Mouse (Mus musculus): ENCODE results near the gene Stat2. TPM values are rescaled to one million over a fixed set of nuclear protein-coding genes. Genes with fewer than 3 reads are reported as not detected.
A peak's percentile ranks its signal among the peaks of the same experiment; 100 is the strongest.
"Not testable (repeated sequence)": the region's sequence is repeated elsewhere in the genome, so short reads cannot be mapped to it uniquely, and the experiment has no call there.

The Stat2 gene
- polyA plus RNA-seq, 1 experiment from 2014 or later, result 10.0 TPM

GRCm38 (mm10) chr10:128258953-128259352 lies 11.4 kb upstream of the Stat2 start:
- H3K9ac ChIP-seq (ENCODE audit: low read length), result no peak overlapping the region
- H3K9me3 ChIP-seq (ENCODE audit: control insufficient read depth, low read length), result no peaks in the 10 kb centered on the region
- no peaks in the 10 kb centered on the region for H3K36me3 ChIP-seq (ENCODE audit: control insufficient read depth, insufficient read depth, low read length)
- 75% methylated on average over 4 of the region's 4 CpGs for WGBS
- no peak overlapping the region for H3K4me2 ChIP-seq (ENCODE audit: low read length)
- no peak overlapping the region for H3K4me3 ChIP-seq (ENCODE audit: control insufficient read depth in 1 of 2, insufficient read depth in 1 of 2, low read depth in 1 of 2, low read length in 2 of 2)
- peaks cover 0 to 4% of the 10 kb centered on the region in 2 experiments; a peak in 1 of 4 replicates for H3K4me1 ChIP-seq (ENCODE audit: control insufficient read depth in 2 of 2, insufficient read depth in 2 of 2, low read length in 2 of 2)
- ATAC-seq (ENCODE audit: insufficient number of reproducible peaks, insufficient read depth, low FRiP score, low read depth), result no peak
- H3K27ac ChIP-seq (replicated peaks in 1 of 2; ENCODE audit: control insufficient read depth in 1 of 2, insufficient read depth in 1 of 2, low read depth in 2 of 2, low read length in 2 of 2), result no peak overlapping the region; a peak in 1 of 4 replicates
- no peaks in the 10 kb centered on the region for H3K27me3 ChIP-seq (ENCODE audit: control insufficient read depth, insufficient read depth, low read length)

GRCm38 (mm10) chr10:128259946-128260345 lies 10.4 kb upstream of the Stat2 start:
- H3K9ac ChIP-seq (ENCODE audit: low read length), result no peak overlapping the region
- no peaks in the 10 kb centered on the region for H3K27me3 ChIP-seq (ENCODE audit: control insufficient read depth, insufficient read depth, low read length)
- no peaks in the 10 kb centered on the region for H3K36me3 ChIP-seq (ENCODE audit: control insufficient read depth, insufficient read depth, low read length)
- no peak for ATAC-seq (ENCODE audit: insufficient number of reproducible peaks, insufficient read depth, low FRiP score, low read depth)
- no peak overlapping the region for H3K4me3 ChIP-seq (ENCODE audit: control insufficient read depth in 1 of 2, insufficient read depth in 1 of 2, low read depth in 1 of 2, low read length in 2 of 2)
- no peak overlapping the region for H3K27ac ChIP-seq (replicated peaks in 1 of 2; ENCODE audit: control insufficient read depth in 1 of 2, insufficient read depth in 1 of 2, low read depth in 2 of 2, low read length in 2 of 2)
- 79% methylated on average over 5 of the region's 5 CpGs for WGBS
- H3K9me3 ChIP-seq (ENCODE audit: control insufficient read depth, low read length), result no peaks in the 10 kb centered on the region
- no peak overlapping the region for H3K4me2 ChIP-seq (ENCODE audit: low read length)
- peaks cover 0 to 4% of the 10 kb centered on the region in 2 experiments; a peak in 1 of 4 replicates for H3K4me1 ChIP-seq (ENCODE audit: control insufficient read depth in 2 of 2, insufficient read depth in 2 of 2, low read length in 2 of 2)

- not testable (repeated sequence) for H3K27ac ChIP-seq (replicated peaks in 1 of 2; ENCODE audit: control insufficient read depth in 1 of 2, insufficient read depth in 1 of 2, low read depth in 2 of 2, low read length in 2 of 2); H3K9ac ChIP-seq (ENCODE audit: low read length); H3K27me3 ChIP-seq (ENCODE audit: control insufficient read depth, insufficient read depth, low read length); H3K4me2 ChIP-seq (ENCODE audit: low read length); H3K36me3 ChIP-seq (ENCODE audit: control insufficient read depth, insufficient read depth, low read length); ATAC-seq (ENCODE audit: insufficient number of reproducible peaks, insufficient read depth, low FRiP score, low read depth); H3K9me3 ChIP-seq (ENCODE audit: control insufficient read depth, low read length); H3K4me1 ChIP-seq (ENCODE audit: control insufficient read depth in 2 of 2, insufficient read depth in 2 of 2, low read length in 2 of 2); H3K4me3 ChIP-seq (ENCODE audit: control insufficient read depth in 1 of 2, insufficient read depth in 1 of 2, low read depth in 1 of 2, low read length in 2 of 2)
- 82% methylated on average over 7 of the region's 7 CpGs for WGBS
Observed at GRCm38 (mm10) chr10:128260376-128260775, 10.0 kb upstream of the Stat2 start.

- peaks cover 0 to 4% of the 10 kb centered on the region in 2 experiments; a peak in 1 of 4 replicates for H3K4me1 ChIP-seq (ENCODE audit: control insufficient read depth in 2 of 2, insufficient read depth in 2 of 2, low read length in 2 of 2)
- no peaks in the 10 kb centered on the region for H3K36me3 ChIP-seq (ENCODE audit: control insufficient read depth, insufficient read depth, low read length)
- H3K27me3 ChIP-seq (ENCODE audit: control insufficient read depth, insufficient read depth, low read length), result no peaks in the 10 kb centered on the region
- WGBS, result 57% methylated on average over 22 of the region's 22 CpGs
- no peak for ATAC-seq (ENCODE audit: insufficient number of reproducible peaks, insufficient read depth, low FRiP score, low read depth)
- H3K9ac ChIP-seq (ENCODE audit: low read length), result no peak overlapping the region
- H3K9me3 ChIP-seq (ENCODE audit: control insufficient read depth, low read length), result no peaks in the 10 kb centered on the region
- H3K27ac ChIP-seq (replicated peaks in 1 of 2; ENCODE audit: control insufficient read depth in 1 of 2, insufficient read depth in 1 of 2, low read depth in 2 of 2, low read length in 2 of 2), result no peak overlapping the region
- H3K4me2 ChIP-seq (ENCODE audit: low read length), result peak overlapping the region; percentile 27
- H3K4me3 ChIP-seq (ENCODE audit: control insufficient read depth in 1 of 2, insufficient read depth in 1 of 2, low read depth in 1 of 2, low read length in 2 of 2), result peak overlapping the region in 1 of 2 experiments; percentile 7; a peak in 2 of 4 replicates
Observed at GRCm38 (mm10) chr10:128262300-128262699, 8.1 kb upstream of the Stat2 start.

- WGBS, result 73% methylated on average over 6 of the region's 6 CpGs
- peaks cover 0 to 4% of the 10 kb centered on the region in 2 experiments; a peak in 1 of 4 replicates for H3K4me1 ChIP-seq (ENCODE audit: control insufficient read depth in 2 of 2, insufficient read depth in 2 of 2, low read length in 2 of 2)
- H3K27me3 ChIP-seq (ENCODE audit: control insufficient read depth, insufficient read depth, low read length), result no peaks in the 10 kb centered on the region
- H3K9ac ChIP-seq (ENCODE audit: low read length), result no peak overlapping the region
- H3K27ac ChIP-seq (replicated peaks in 1 of 2; ENCODE audit: control insufficient read depth in 1 of 2, insufficient read depth in 1 of 2, low read depth in 2 of 2, low read length in 2 of 2), result no peak overlapping the region
- no peak overlapping the region for H3K4me3 ChIP-seq (ENCODE audit: control insufficient read depth in 1 of 2, insufficient read depth in 1 of 2, low read depth in 1 of 2, low read length in 2 of 2)
- ATAC-seq (ENCODE audit: insufficient number of reproducible peaks, insufficient read depth, low FRiP score, low read depth), result no peak
- H3K36me3 ChIP-seq (ENCODE audit: control insufficient read depth, insufficient read depth, low read length), result no peaks in the 10 kb centered on the region
- H3K9me3 ChIP-seq (ENCODE audit: control insufficient read depth, low read length), result no peaks in the 10 kb centered on the region
- H3K4me2 ChIP-seq (ENCODE audit: low read length), result no peak overlapping the region
Observed at GRCm38 (mm10) chr10:128263393-128264310, 6.7 kb upstream of the Stat2 start.

GRCm38 (mm10) chr10:128268371-128268770 lies 2.0 kb upstream of the Stat2 start, which contains the start of gene Apof:
Apof (plus strand) TSS chr10:128268671.
- no peak for ATAC-seq (ENCODE audit: insufficient number of reproducible peaks, insufficient read depth, low FRiP score, low read depth)
- Histone ChIP-seq H3K4me2 (ENCODE audit: low read length) (no peak within 1 kb of the TSS), H3K4me3 (ENCODE audit: control insufficient read depth in 1 of 2, insufficient read depth in 1 of 2, low read depth in 1 of 2, low read length in 2 of 2) (no peak within 1 kb of the TSS), H3K9ac (ENCODE audit: low read length) (no peak within 1 kb of the TSS), H3K27me3 (ENCODE audit: control insufficient read depth, insufficient read depth, low read length) (no peaks in the 10 kb centered on the region), H3K4me1 (ENCODE audit: control insufficient read depth in 2 of 2, insufficient read depth in 2 of 2, low read length in 2 of 2) (no peaks in the 10 kb centered on the region), H3K9me3 (ENCODE audit: control insufficient read depth, low read length) (no peaks in the 10 kb centered on the region), H3K27ac (replicated peaks in 1 of 2; ENCODE audit: control insufficient read depth in 1 of 2, insufficient read depth in 1 of 2, low read depth in 2 of 2, low read length in 2 of 2) (no peak within 1 kb of the TSS), H3K36me3 (ENCODE audit: control insufficient read depth, insufficient read depth, low read length) (no peaks in the 10 kb centered on the region)
- WGBS, result 60% methylated on average over 6 of the region's 6 CpGs

GRCm38 (mm10) chr10:128269206-128269910 lies 1.0 kb upstream of the Stat2 start:
- Histone ChIP-seq H3K9ac (ENCODE audit: low read length) (peak overlapping the region; percentile 65; the same call in 1 of the 2 replicates), H3K4me2 (ENCODE audit: low read length) (peak overlapping the region; percentile 82), H3K4me1 (ENCODE audit: control insufficient read depth in 2 of 2, insufficient read depth in 2 of 2, low read length in 2 of 2) (no peaks in the 10 kb centered on the region), H3K4me3 (ENCODE audit: control insufficient read depth in 1 of 2, insufficient read depth in 1 of 2, low read depth in 1 of 2, low read length in 2 of 2) (no peak overlapping the region), H3K27me3 (ENCODE audit: control insufficient read depth, insufficient read depth, low read length) (no peaks in the 10 kb centered on the region), H3K9me3 (ENCODE audit: control insufficient read depth, low read length) (no peaks in the 10 kb centered on the region), H3K27ac (replicated peaks in 1 of 2; ENCODE audit: control insufficient read depth in 1 of 2, insufficient read depth in 1 of 2, low read depth in 2 of 2, low read length in 2 of 2) (no peak overlapping the region), H3K36me3 (ENCODE audit: control insufficient read depth, insufficient read depth, low read length) (no peaks in the 10 kb centered on the region)
- no peak for ATAC-seq (ENCODE audit: insufficient number of reproducible peaks, insufficient read depth, low FRiP score, low read depth)
- WGBS, result 84% methylated on average over 16 of the region's 16 CpGs

Measured in heart, embryonic 14.5 days (tissue).